Mouse (Mus musculus): ENCODE results near the gene Usp21. TPM values are rescaled to one million over a fixed set of nuclear protein-coding genes. Genes with fewer than 3 reads are reported as not detected.
"Not testable (repeated sequence)": the region's sequence is repeated elsewhere in the genome, so short reads cannot be mapped to it uniquely, and the experiment has no call there.

Usp21 gene
- polyA plus RNA-seq, 1 experiment from 2014 or later = 127 TPM

GRCm38 (mm10) chr1:171309321-171309720 lies 21.5 kb upstream of the Usp21 start:
- H3K27ac ChIP-seq = no peak overlapping the region
- no peak overlapping the region for H3K9ac ChIP-seq
- H3K9me3 ChIP-seq = no peaks in the 10 kb centered on the region
- H3K27me3 ChIP-seq = no peaks in the 10 kb centered on the region; the same call in 1 of the 2 replicates
- ATAC-seq (ENCODE audit: insufficient number of reproducible peaks, insufficient read depth, low FRiP score, low TSS enrichment, low read depth) = no peak
- H3K4me1 ChIP-seq = no peaks in the 10 kb centered on the region
- no peak overlapping the region for H3K4me2 ChIP-seq
- H3K36me3 ChIP-seq = no peaks in the 10 kb centered on the region
- WGBS = 68% methylated on average over 2 of the region's 2 CpGs
- no peak overlapping the region for H3K4me3 ChIP-seq

GRCm38 (mm10) chr1:171306157-171306556 lies 18.4 kb upstream of the Usp21 start:
- WGBS = 64% methylated on average over 5 of the region's 5 CpGs

GRCm38 (mm10) chr1:171298226-171298625 lies 10.4 kb upstream of the Usp21 start:
- H3K27ac ChIP-seq = no peak overlapping the region
- no peak overlapping the region for H3K4me2 ChIP-seq
- no peaks in the 10 kb centered on the region for H3K9me3 ChIP-seq
- no peak for ATAC-seq (ENCODE audit: insufficient number of reproducible peaks, insufficient read depth, low FRiP score, low TSS enrichment, low read depth)
- H3K36me3 ChIP-seq = no peaks in the 10 kb centered on the region
- 64% methylated on average over 3 of the region's 3 CpGs for WGBS
- H3K4me3 ChIP-seq = no peak overlapping the region
- peaks cover 7% of the 10 kb centered on the region for H3K4me1 ChIP-seq
- H3K27me3 ChIP-seq = peaks cover 28% of the 10 kb centered on the region
- H3K9ac ChIP-seq = no peak overlapping the region

More at GRCm38 (mm10) chr1:171306157-171306556, 18.4 kb upstream of the Usp21 start:
- not testable (repeated sequence) for H3K27me3 ChIP-seq; H3K27ac ChIP-seq; H3K9ac ChIP-seq; ATAC-seq (ENCODE audit: insufficient number of reproducible peaks, insufficient read depth, low FRiP score, low TSS enrichment, low read depth); H3K9me3 ChIP-seq; H3K4me2 ChIP-seq; H3K4me1 ChIP-seq; H3K4me3 ChIP-seq; H3K36me3 ChIP-seq

GRCm38 (mm10) chr1:171295063-171295402 lies 7.2 kb upstream of the Usp21 start:
- ATAC-seq (ENCODE audit: insufficient number of reproducible peaks, insufficient read depth, low FRiP score, low TSS enrichment, low read depth) = no peak
- Histone ChIP-seq H3K9me3 (no peaks in the 10 kb centered on the region), H3K9ac (peak overlapping the region; percentile 83), H3K4me1 (peaks cover 7% of the 10 kb centered on the region), H3K4me2 (peak overlapping the region; percentile 83), H3K36me3 (peaks cover under 1% of the 10 kb centered on the region; the same call in 1 of the 2 replicates), H3K27ac (peak overlapping the region; percentile 95), H3K4me3 (peak overlapping the region; percentile 74), H3K27me3 (peaks cover 28% of the 10 kb centered on the region)
- WGBS = 18% methylated on average over 3 of the region's 3 CpGs

- peak within 1 kb of the TSS; percentile 83 for H3K4me2 ChIP-seq
- H3K36me3 ChIP-seq = peaks cover 6% of the 10 kb centered on the region
- peaks cover 7% of the 10 kb centered on the region for H3K4me1 ChIP-seq
- peak within 1 kb of the TSS; percentile 95 for H3K27ac ChIP-seq
- peak within 1 kb of the TSS; percentile 83 for H3K9ac ChIP-seq
- H3K4me3 ChIP-seq = peak within 1 kb of the TSS; percentile 74
- under 1% methylated on average over 42 of the region's 42 CpGs for WGBS
- peaks cover 28% of the 10 kb centered on the region for H3K27me3 ChIP-seq
- peak; percentile 61; the same call in 1 of the 2 replicates for ATAC-seq (ENCODE audit: insufficient number of reproducible peaks, insufficient read depth, low FRiP score, low TSS enrichment, low read depth)
- no peaks in the 10 kb centered on the region for H3K9me3 ChIP-seq
Observed at GRCm38 (mm10) chr1:171294298-171295062, 6.7 kb upstream of the Usp21 start, which contains the start of gene Ufc1. Ufc1 (minus strand) TSS chr1:171295024.

GRCm38 (mm10) chr1:171293906-171294297 lies 6.1 kb upstream of the Usp21 start:
- Histone ChIP-seq H3K4me1 (peaks cover 7% of the 10 kb centered on the region), H3K27ac (peak overlapping the region; percentile 95), H3K4me2 (peak overlapping the region; percentile 83), H3K36me3 (peaks cover 12% of the 10 kb centered on the region), H3K9ac (peak overlapping the region; percentile 83), H3K4me3 (peak overlapping the region; percentile 74), H3K9me3 (no peaks in the 10 kb centered on the region), H3K27me3 (peaks cover 28% of the 10 kb centered on the region)
- no peak for ATAC-seq (ENCODE audit: insufficient number of reproducible peaks, insufficient read depth, low FRiP score, low TSS enrichment, low read depth)
- 47% methylated on average over 5 of the region's 5 CpGs for WGBS

GRCm38 (mm10) chr1:171293351-171293750 lies 5.6 kb upstream of the Usp21 start:
- Histone ChIP-seq H3K36me3 (peaks cover 17% of the 10 kb centered on the region), H3K4me3 (peak overlapping the region; percentile 74), H3K9me3 (no peaks in the 10 kb centered on the region), H3K27ac (no peak overlapping the region), H3K4me1 (peaks cover 12% of the 10 kb centered on the region), H3K9ac (peak overlapping the region; percentile 83; the same call in 1 of the 2 replicates), H3K4me2 (peak overlapping the region; percentile 83), H3K27me3 (peaks cover 25% of the 10 kb centered on the region)
- WGBS = 75% methylated on average over 3 of the region's 3 CpGs
- ATAC-seq (ENCODE audit: insufficient number of reproducible peaks, insufficient read depth, low FRiP score, low TSS enrichment, low read depth) = no peak

GRCm38 (mm10) chr1:171288328-171288727 lies 537 bp upstream of the Usp21 start:
- Histone ChIP-seq H3K4me2 (peak overlapping the region; percentile 74), H3K27me3 (no peaks in the 10 kb centered on the region), H3K9me3 (no peaks in the 10 kb centered on the region), H3K9ac (peak overlapping the region; percentile 97; the same call in 1 of the 2 replicates), H3K4me3 (peak overlapping the region; percentile 93; the same call in 1 of the 2 replicates), H3K27ac (peak overlapping the region; percentile 63), H3K4me1 (peaks cover 30% of the 10 kb centered on the region), H3K36me3 (peaks cover 52% of the 10 kb centered on the region)
- ATAC-seq (ENCODE audit: insufficient number of reproducible peaks, insufficient read depth, low FRiP score, low TSS enrichment, low read depth) = no peak
- WGBS = 63% methylated on average over 4 of the region's 4 CpGs

- Histone ChIP-seq H3K27ac (0 out of 2 replicates have a peak overlapping the region, but pooled peaks have one; percentile 16), H3K9me3 (no peaks in the 10 kb centered on the region), H3K36me3 (peaks cover 65% of the 10 kb centered on the region), H3K4me1 (peaks cover 38% of the 10 kb centered on the region), H3K4me2 (peak overlapping the region; percentile 74), H3K9ac (peak overlapping the region; percentile 97; the same call in 1 of the 2 replicates), H3K27me3 (no peaks in the 10 kb centered on the region), H3K4me3 (peak overlapping the region; percentile 93)
- WGBS = 91% methylated on average over 19 of the region's 19 CpGs
- no peak; the same call in 1 of the 2 replicates for ATAC-seq (ENCODE audit: insufficient number of reproducible peaks, insufficient read depth, low FRiP score, low TSS enrichment, low read depth)
Observed at GRCm38 (mm10) chr1:171286517-171286916, 1.3 kb downstream of the Usp21 start.

- H3K9me3 ChIP-seq = no peaks in the 10 kb centered on the region
- H3K27ac ChIP-seq = no peak overlapping the region
- H3K9ac ChIP-seq = peak overlapping the region; percentile 36; the same call in 1 of the 2 replicates
- 87% methylated on average over 20 of the region's 20 CpGs for WGBS
- no peak overlapping the region for H3K4me3 ChIP-seq
- H3K4me1 ChIP-seq = peaks cover 38% of the 10 kb centered on the region
- no peaks in the 10 kb centered on the region for H3K27me3 ChIP-seq
- peaks cover 65% of the 10 kb centered on the region for H3K36me3 ChIP-seq
- ATAC-seq (ENCODE audit: insufficient number of reproducible peaks, insufficient read depth, low FRiP score, low TSS enrichment, low read depth) = no peak
- H3K4me2 ChIP-seq = no peak overlapping the region
Observed at GRCm38 (mm10) chr1:171285096-171285892, 2.5 kb downstream of the Usp21 start.

GRCm38 (mm10) chr1:171284491-171284890 lies 3.3 kb downstream of the Usp21 start:
- no peak overlapping the region for H3K4me2 ChIP-seq
- peaks cover 59% of the 10 kb centered on the region for H3K36me3 ChIP-seq
- H3K4me1 ChIP-seq = peaks cover 46% of the 10 kb centered on the region
- no peaks in the 10 kb centered on the region for H3K27me3 ChIP-seq
- H3K4me3 ChIP-seq = no peak overlapping the region
- no peaks in the 10 kb centered on the region for H3K9me3 ChIP-seq
- no peak for ATAC-seq (ENCODE audit: insufficient number of reproducible peaks, insufficient read depth, low FRiP score, low TSS enrichment, low read depth)
- 89% methylated on average over 15 of the region's 15 CpGs for WGBS
- H3K27ac ChIP-seq = no peak overlapping the region
- H3K9ac ChIP-seq = 0 out of 2 replicates have a peak overlapping the region, but pooled peaks have one; percentile 36
